Mouse (Mus musculus) CH12.LX (cell line): ENCODE results near the gene Actr8. TPM values are rescaled to one million over a fixed set of nuclear protein-coding genes. Genes with fewer than 3 reads are reported as not detected.

ENCODE experiments used
- DNase-seq: peaks from one replicate; pipeline ENCODE4 v3.0.0-alpha.2; 2013; ENCODE audit errors: extremely low read depth
- H3K27ac ChIP-seq: 2 replicates; pipeline ENCODE4 v1.5.1; 2012; ENCODE audit warnings: low read depth, mild to moderate bottlenecking, control low read depth, moderate library complexity; ENCODE audit not compliant: insufficient read depth
- H3K27me3 ChIP-seq: replicated peaks from 2 replicates; pipeline ENCODE3; 2012; ENCODE audit warnings: inconsistent platforms
- H3K36me3 ChIP-seq, 2 experiments: replicated peaks in 1 of 2; 2 replicates each; pipeline versions ENCODE3 to v1.6.1; 2012; ENCODE audit warnings: inconsistent platforms in 1 of 2, low read length in 1 of 2, mild to moderate bottlenecking in 1 of 2, mixed read lengths in 1 of 2, moderate library complexity in 1 of 2; ENCODE audit not compliant: control insufficient read depth in 1 of 2, insufficient read depth in 1 of 2
- H3K4me1 ChIP-seq, 2 experiments: 2 replicates each; pipeline ENCODE4 v1.6.1; 2012; ENCODE audit warnings: inconsistent platforms in 1 of 2, moderate library complexity in 1 of 2; ENCODE audit not compliant: insufficient read depth in 2 of 2, control insufficient read depth in 1 of 2
- H3K4me2 ChIP-seq: 2 replicates; pipeline ENCODE4 v1.6.1; 2012; ENCODE audit warnings: low read depth, mild to moderate bottlenecking, control low read depth; ENCODE audit not compliant: poor library complexity, insufficient read depth, severe bottlenecking
- H3K4me3 ChIP-seq, 3 experiments: fragments of 150-350 bp in 1 of 3; sonication (generic) in 1 of 3; replicated peaks in 1 of 3; 2 replicates each; pipeline versions ENCODE3 to v1.5.1; 2011 to 2012; ENCODE audit warnings: low read depth in 2 of 3, low read length in 2 of 3, mild to moderate bottlenecking in 2 of 3, moderate library complexity in 2 of 3, control low read depth in 1 of 3, improper control_type of control experiment in 1 of 3, inconsistent platforms in 1 of 3, mixed read lengths in 1 of 3; ENCODE audit not compliant: poor library complexity in 1 of 3
- H3K79me2 ChIP-seq: replicated peaks from 2 replicates; pipeline ENCODE4 v1.6.1; 2012; ENCODE audit warnings: mild to moderate bottlenecking, moderate library complexity; ENCODE audit not compliant: control insufficient read depth, poor library complexity, insufficient read depth, severe bottlenecking; ENCODE audit errors: extremely low read depth
- H3K9ac ChIP-seq: 2 replicates; pipeline ENCODE4 v1.6.1; 2012; ENCODE audit warnings: low read depth, mild to moderate bottlenecking, control low read depth, moderate library complexity; ENCODE audit not compliant: insufficient read depth
- H3K9me3 ChIP-seq: replicated peaks from 2 replicates; pipeline ENCODE3; 2012; ENCODE audit warnings: low read length, inconsistent platforms, mixed read lengths
- BHLHE40 ChIP-seq: IDR thresholded peaks from 2 replicates; pipeline ENCODE4 v1.6.1; 2011; ENCODE audit warnings: mild to moderate bottlenecking, low read depth, low read length, improper control_type of control experiment
- CHD2 ChIP-seq: IDR thresholded peaks from 2 replicates; pipeline ENCODE4 v1.6.1; 2011; ENCODE audit warnings: low read length, improper control_type of control experiment
- ELF1 ChIP-seq: IDR thresholded peaks from 2 replicates; pipeline ENCODE4 v1.6.1; 2014; ENCODE audit warnings: low read depth, mild to moderate bottlenecking, inconsistent platforms, low read length, improper control_type of control experiment
- EP300 ChIP-seq: IDR thresholded peaks from 2 replicates; pipeline ENCODE4 v1.6.1; 2011; ENCODE audit warnings: low read length, improper control_type of control experiment
- GABPA ChIP-seq: IDR thresholded peaks from 2 replicates; pipeline ENCODE4 v1.6.1; 2012; ENCODE audit warnings: low read depth, low read length, improper control_type of control experiment, inconsistent platforms; ENCODE audit not compliant: insufficient replicate concordance
- IRF4 ChIP-seq: IDR thresholded peaks from 2 replicates; pipeline ENCODE4 v1.6.1; 2014; ENCODE audit warnings: low read depth, mild to moderate bottlenecking, inconsistent platforms, low read length, improper control_type of control experiment
- JUN ChIP-seq: IDR thresholded peaks from 2 replicates; pipeline ENCODE4 v1.6.1; 2011; ENCODE audit warnings: low read depth, mild to moderate bottlenecking, low read length, improper control_type of control experiment, moderate library complexity; ENCODE audit not compliant: insufficient read depth
- JUND ChIP-seq: conservative IDR thresholded peaks from 2 replicates; pipeline ENCODE4 v1.6.1; 2011; ENCODE audit warnings: low read depth, low read length, improper control_type of control experiment
- KAT2A ChIP-seq: IDR thresholded peaks from 2 replicates; pipeline ENCODE4 v1.6.1; 2012; ENCODE audit warnings: low read length, improper control_type of control experiment, inconsistent platforms; ENCODE audit not compliant: insufficient replicate concordance
- MAFK ChIP-seq: IDR thresholded peaks from 2 replicates; pipeline ENCODE4 v1.6.1; 2011; ENCODE audit warnings: low read length, improper control_type of control experiment; ENCODE audit not compliant: insufficient replicate concordance
- MEF2A ChIP-seq: IDR thresholded peaks from 2 replicates; pipeline ENCODE4 v1.6.1; 2014; ENCODE audit warnings: low read depth, mild to moderate bottlenecking, inconsistent platforms, low read length, improper control_type of control experiment, borderline replicate concordance
- MXI1 ChIP-seq: IDR thresholded peaks from 2 replicates; pipeline ENCODE4 v1.6.1; 2011; ENCODE audit warnings: mild to moderate bottlenecking, low read depth, low read length, improper control_type of control experiment
- NELFE ChIP-seq: IDR thresholded peaks from 2 replicates; pipeline ENCODE4 v1.6.1; 2011; ENCODE audit warnings: low read depth, low read length, improper control_type of control experiment
- PAX5 ChIP-seq: IDR thresholded peaks from 2 replicates; pipeline ENCODE4 v1.6.1; 2012; ENCODE audit warnings: low read length, inconsistent platforms, mixed read lengths
- SIN3A ChIP-seq: IDR thresholded peaks from 2 replicates; pipeline ENCODE4 v1.6.1; 2012; ENCODE audit warnings: low read length, improper control_type of control experiment, inconsistent platforms
- SMC3 ChIP-seq: IDR thresholded peaks from 2 replicates; pipeline ENCODE4 v1.6.1; 2011; ENCODE audit warnings: low read depth, low read length, improper control_type of control experiment
- TBP ChIP-seq: conservative IDR thresholded peaks from 2 replicates; pipeline ENCODE4 v1.6.1; 2011; ENCODE audit warnings: low read depth, low read length, improper control_type of control experiment
- TCF12 ChIP-seq: IDR thresholded peaks from 2 replicates; pipeline ENCODE4 v1.6.1; 2014; ENCODE audit warnings: low read depth, mild to moderate bottlenecking, inconsistent platforms, low read length, improper control_type of control experiment
- USF1 ChIP-seq: IDR thresholded peaks from 2 replicates; pipeline ENCODE4 v1.6.1; 2014; ENCODE audit warnings: low read depth, mild to moderate bottlenecking, inconsistent platforms, low read length, improper control_type of control experiment
- ZC3H11A ChIP-seq: IDR thresholded peaks from 2 replicates; pipeline ENCODE4 v1.6.1; 2012; ENCODE audit warnings: low read depth, mild to moderate bottlenecking, inconsistent platforms, low read length, improper control_type of control experiment
- dilution Hi-C: fragments of 300-500 bp; cut with MboI; formaldehyde crosslinking; loops from 2 replicates; pipeline ENCODE4 v1.14.3; 2020; ENCODE audit warnings: low sequenced_read_pairs; ENCODE audit not compliant: extremely low pct_unique_long_range_greater_than_20kb, extremely low pct_ligation_motif_present
- in situ Hi-C: fragments of 300-500 bp; cut with MboI; formaldehyde crosslinking; loops from 3 replicates; pipeline ENCODE4 v1.14.3; 2019; ENCODE audit warnings: low sequenced_read_pairs, low pct_ligation_motif_present, low pct_unique_long_range_greater_than_20kb, mixed read lengths
- polyA plus RNA-seq: library from polyadenylated mRNA; unstranded; fragments of >175 nt; gene quantifications from 2 replicates; pipeline ENCODE4 v1.2.1, GENCODE M21; 2012; ENCODE audit warnings: low read depth; ENCODE audit not compliant: insufficient read length
- total RNA-seq, 2 experiments: library from RNA; depleted of rRNA; stranded (reverse); fragments of 300-350 nt in 1 of 2; fragments of >200 nt in 1 of 2; gene quantifications; 2 replicates each; pipeline ENCODE4 v1.2.3; 2012 to 2014

Gene Actr8
- total and polyA plus RNA-seq, 3 experiments, result 26.7 to 34.3 (median 33.4) TPM

- no peaks in the 10 kb centered on the region for H3K27me3 ChIP-seq
- TF ChIP-seq SMC3 (no peak), USF1 (no peak), CHD2 (no peak), NELFE (no peak)
- in situ Hi-C loops, result no loop called here
- DNase-seq, result no peak
- no peaks in the 10 kb centered on the region for H3K36me3 ChIP-seq
- no peak overlapping the region for H3K4me3 ChIP-seq
- no peaks in the 10 kb centered on the region for H3K9me3 ChIP-seq
- H3K27ac ChIP-seq, result no peak overlapping the region
- dilution Hi-C loops, result no loop called here
- no peaks in the 10 kb centered on the region for H3K79me2 ChIP-seq
- peaks cover 17 to 45% of the 10 kb centered on the region in 2 experiments for H3K4me1 ChIP-seq
- H3K4me2 ChIP-seq, result no peak overlapping the region
- H3K9ac ChIP-seq, result no peak overlapping the region
These were observed 33.9 kb downstream of the Actr8 start for GRCm38 (mm10) chr14:30011886-30012560.

- DNase-seq, result no peak
- H3K36me3 ChIP-seq, result no peaks in the 10 kb centered on the region
- in situ Hi-C loops, result no loop called here
- dilution Hi-C loops, result no loop called here
- no peaks in the 10 kb centered on the region for H3K9me3 ChIP-seq
- H3K4me3 ChIP-seq, result no peak overlapping the region
- no peak overlapping the region for H3K27ac ChIP-seq
- no peaks in the 10 kb centered on the region for H3K79me2 ChIP-seq
- peaks cover 17 to 46% of the 10 kb centered on the region in 2 experiments for H3K4me1 ChIP-seq
- no peak overlapping the region for H3K4me2 ChIP-seq
- TF ChIP-seq ZC3H11A (no peak), EP300 (no peak), MXI1 (no peak), USF1 (no peak), MEF2A (no peak), KAT2A (no peak), ELF1 (no peak), TCF12 (no peak), IRF4 (no peak), PAX5 (no peak), JUND (no peak), SIN3A (no peak), TBP (no peak), NELFE (no peak), GABPA (no peak), CHD2 (no peak), BHLHE40 (no peak), MAFK (no peak), JUN (no peak)
- TF ChIP-seq, all 38 proteins: peak for 0
- H3K27me3 ChIP-seq, result no peaks in the 10 kb centered on the region
- H3K9ac ChIP-seq, result 0 out of 2 replicates have a peak overlapping the region, but pooled peaks have one; percentile 10
These were observed 36.4 kb downstream of the Actr8 start for GRCm38 (mm10) chr14:30014487-30014886.
